ENCODE assay signal across 27 mouse cellular contexts in genomic region chr12:106445976-106446375, GRCm38 (mm10).
"Had no signal": no experiment of that assay in that cellular context is flagged by ENCODE, and none has a peak within 500 bp of the region (broad histone marks: within the 10 kb centered on the region; RNA-seq: fewer than 3 reads in every experiment).

No protein-coding gene starts in this region.

- H3K27ac ChIP-seq: kidney, postnatal 0 days; layer of hippocampus, adult 2 months; limb, embryonic 10.5 days; limb, embryonic 13.5 days; liver, embryonic 12.5 days; liver, embryonic 15.5 days; lung, embryonic 15.5 days; midbrain, embryonic 13.5 days; neural tube, embryonic 13.5 days; stomach, embryonic 15.5 days had no signal

- H3K9me3 ChIP-seq: limb, embryonic 10.5 days; limb, embryonic 13.5 days; liver, embryonic 15.5 days; lung, embryonic 15.5 days; neural tube, embryonic 13.5 days; stomach, embryonic 15.5 days had no signal

- DNase-seq: kidney, adult 9 months; kidney, postnatal 25 days; layer of hippocampus, adult 9-11 months; liver; lung, adult 18-20 months; lung, postnatal 10 days; lung, postnatal 36 days; right cerebral cortex, adult 18-20 months; right cerebral cortex, postnatal 14 days; spleen, adult 18-20 months; thymus, adult 2 months; thymus, postnatal 14 days; thymus, postnatal 4 days had no signal

- H3K36me3 ChIP-seq: limb, embryonic 10.5 days; limb, embryonic 13.5 days; liver, embryonic 12.5 days; liver, embryonic 15.5 days; lung, embryonic 15.5 days; midbrain, embryonic 10.5 days; midbrain, embryonic 13.5 days; neural tube, embryonic 13.5 days; stomach, embryonic 15.5 days had no signal

- H3K4me1 ChIP-seq: limb, embryonic 13.5 days; liver, embryonic 12.5 days; liver, embryonic 15.5 days; lung, embryonic 15.5 days; megakaryocyte, embryonic 14.5 days; neural tube, embryonic 13.5 days; stomach, embryonic 15.5 days had no signal

- H3K4me2 ChIP-seq: limb, embryonic 13.5 days; liver, embryonic 12.5 days; liver, embryonic 15.5 days; lung, embryonic 15.5 days; midbrain, embryonic 13.5 days; neural tube, embryonic 13.5 days; stomach, embryonic 15.5 days had no signal

- H3K9ac ChIP-seq: limb, embryonic 13.5 days; liver, embryonic 12.5 days; liver, embryonic 15.5 days; lung, embryonic 15.5 days; midbrain, embryonic 13.5 days; neural tube, embryonic 13.5 days; stomach, embryonic 15.5 days had no signal

- H3K4me3 ChIP-seq: layer of hippocampus, adult 2 months; limb, embryonic 10.5 days; limb, embryonic 13.5 days; liver, embryonic 12.5 days; liver, embryonic 15.5 days; lung, embryonic 15.5 days; megakaryocyte, embryonic 14.5 days; midbrain, embryonic 10.5 days; midbrain, embryonic 13.5 days; myocyte; neural tube, embryonic 13.5 days; stomach, embryonic 15.5 days had no signal

- H3K27me3 ChIP-seq: liver, embryonic 12.5 days; liver, embryonic 15.5 days; lung, embryonic 15.5 days; megakaryocyte, embryonic 14.5 days; midbrain, embryonic 13.5 days; neural tube, embryonic 13.5 days; stomach, embryonic 15.5 days had no signal

- ATAC-seq: liver, embryonic 12.5 days; midbrain, embryonic 13.5 days; midbrain, embryonic 16.5 days had no signal
